Mouse (Mus musculus) neural tube, embryonic 15.5 days (tissue): Measurements from ENCODE around the gene Ifngr2. TPM values are rescaled to one million over a fixed set of nuclear protein-coding genes. Genes with fewer than 3 reads are reported as not detected.

ENCODE experiments used
- microRNA-seq: library from miRNA; unstranded; fragments of <30 nt; microRNA quantifications from one replicate; pipeline ENCODE4, GENCODE M21; 2017
- polyA plus RNA-seq: library from polyadenylated mRNA; unstranded; fragments of >200 nt; fragmentation: Nextera tagmentation; extraction: Ambion mirVana; gene quantifications from 2 replicates; pipeline ENCODE4 v1.2.1, GENCODE M21; 2015

The Ifngr2 gene
- polyA plus RNA-seq, 1 experiment from 2014 or later: 112 TPM

Small RNAs within 50 kb of the gene (microRNA-seq; reads per million reads assigned to microRNA genes)
- not detected for gene Mir6367

Other genes starting within 250 kb of the Ifngr2 start
- 42.3 and 45.8 TPM in 2 replicates for gene Ifnar2, start 174.3 kb upstream of the Ifngr2 start, polyA plus RNA-seq
- not detected in 2 replicates for gene Gm21970, start 155.4 kb upstream of the Ifngr2 start, polyA plus RNA-seq
- 14.4 and 26.5 TPM in 2 replicates for gene Il10rb, start 140.9 kb upstream of the Ifngr2 start, polyA plus RNA-seq
- gene Ifnar1, start 61.8 kb upstream of the Ifngr2 start, polyA plus RNA-seq: 45.3 and 46.8 TPM in 2 replicates
- gene Tmem50b, start 50.7 kb downstream of the Ifngr2 start, polyA plus RNA-seq: 102 and 112 TPM in 2 replicates
- 5.1 and 5.9 TPM in 2 replicates for gene Dnajc28, start 72.0 kb downstream of the Ifngr2 start, polyA plus RNA-seq
- 56.6 and 80.4 TPM in 2 replicates for gene Gart, start 99.9 kb downstream of the Ifngr2 start, polyA plus RNA-seq
- 103 and 106 TPM in 2 replicates for gene Son, start 100.4 kb downstream of the Ifngr2 start, polyA plus RNA-seq
- 19.4 and 21.7 TPM in 2 replicates for gene Donson, start 141.7 kb downstream of the Ifngr2 start, polyA plus RNA-seq
- 98.8 and 113 TPM in 2 replicates for gene Cryzl1, start 181.9 kb downstream of the Ifngr2 start, polyA plus RNA-seq
- gene Itsn1, start 182.2 kb downstream of the Ifngr2 start, polyA plus RNA-seq: 44.5 and 48.6 TPM in 2 replicates